Mouse (Mus musculus) testis, adult 2 months (tissue): ENCODE data around the gene Cnbd2.

Experiments used
- CTCF ChIP-seq: fragments of 200-500 bp; IDR thresholded peaks from 2 replicates; pipeline ENCODE4 v1.5.1; 2012; ENCODE audit warnings: low read depth, mild to moderate bottlenecking, inconsistent platforms, low read length, moderate library complexity; ENCODE audit not compliant: control insufficient read depth, insufficient read depth, insufficient replicate concordance
- POLR2A ChIP-seq: fragments of 200-500 bp; IDR thresholded peaks from 2 replicates; pipeline ENCODE4 v1.6.1; 2012; ENCODE audit warnings: low read depth, mild to moderate bottlenecking, inconsistent platforms, low read length, moderate library complexity; ENCODE audit not compliant: control insufficient read depth

DNA sequence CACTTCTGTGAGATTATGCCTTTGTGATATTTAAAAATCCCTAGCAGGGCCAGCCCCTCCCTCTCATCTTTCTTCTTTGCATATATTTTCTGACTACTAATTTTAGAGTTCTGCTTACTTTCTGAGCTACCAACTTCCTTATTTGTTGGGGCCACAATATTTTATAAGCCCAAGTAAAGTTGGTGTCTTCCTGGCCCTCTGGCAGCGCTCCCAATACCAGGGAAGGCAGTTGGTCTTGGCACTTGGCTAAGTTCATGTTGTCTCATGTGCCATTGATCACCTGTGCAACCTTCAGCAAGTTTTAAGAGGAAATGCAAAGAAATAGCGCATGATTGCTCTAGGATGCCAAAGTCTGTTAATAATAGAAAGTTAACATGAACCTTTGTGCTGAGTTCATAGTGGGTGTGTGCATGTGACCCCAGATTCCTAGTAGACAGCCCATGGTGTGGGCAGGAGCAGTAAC is 16.5 kb upstream of the Cnbd2 start:
- TF ChIP-seq CTCF = no peak
- no peak for TF ChIP-seq POLR2A
